Mouse (Mus musculus): ENCODE measurements around the gene 4930404H24Rik. TPM values are rescaled to one million over a fixed set of nuclear protein-coding genes. Genes with fewer than 3 reads are reported as not detected.

4930404H24Rik gene
- polyA plus RNA-seq, 1 experiment from 2014 or later, result not detected

DNA sequence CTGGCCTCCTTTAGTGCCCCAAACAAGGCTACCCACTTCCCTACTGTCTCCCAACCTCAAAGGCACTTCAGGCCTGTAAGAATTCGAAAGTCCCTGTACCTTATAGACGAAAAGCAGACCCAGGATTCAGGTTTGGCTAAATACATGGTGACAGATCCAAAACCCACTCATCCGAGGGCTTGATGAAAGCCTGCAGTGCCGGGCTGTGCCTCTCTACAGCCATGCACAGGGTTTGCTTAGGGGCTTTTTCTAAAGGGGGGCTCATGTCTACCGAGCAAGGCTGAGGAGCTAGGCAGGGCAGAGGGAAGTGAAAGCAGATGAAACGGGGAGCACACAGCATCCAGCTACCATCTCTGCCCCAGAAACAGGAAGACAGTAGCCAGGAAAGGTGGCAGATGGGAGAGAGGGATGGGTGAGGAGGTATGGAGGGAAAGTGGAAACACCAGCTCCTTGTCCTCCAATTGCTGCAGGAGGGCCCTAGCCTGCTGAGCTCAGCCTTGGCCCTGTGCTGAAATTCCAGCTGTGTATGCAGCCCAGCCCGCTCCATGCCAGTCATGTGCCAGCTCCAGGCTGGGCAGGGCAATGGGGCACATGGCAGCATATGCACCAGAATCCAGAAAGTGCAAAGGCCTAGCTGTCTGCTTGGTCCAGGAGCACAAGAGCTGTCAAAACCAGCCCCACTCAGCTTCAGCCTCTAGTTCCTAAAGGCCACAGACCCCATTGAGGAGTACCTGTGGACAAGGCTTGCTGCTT lies 11.3 kb upstream of the 4930404H24Rik start:
- no peaks in the 10 kb centered on the region for H3K9me3 ChIP-seq (replicated peaks)
- no peaks in the 10 kb centered on the region for H3K36me3 ChIP-seq
- WGBS, result 64% methylated on average over 7 of the region's 7 CpGs
- no peak overlapping the region for H3K4me2 ChIP-seq
- ATAC-seq (ENCODE audit: insufficient number of reproducible peaks, low FRiP score), result no peak
- H3K27me3 ChIP-seq (replicated peaks), result no peaks in the 10 kb centered on the region
- peaks cover 63% of the 10 kb centered on the region for H3K4me1 ChIP-seq (replicated peaks)
- no peak overlapping the region for H3K9ac ChIP-seq
- H3K4me3 ChIP-seq, result no peak overlapping the region
- H3K27ac ChIP-seq (ENCODE audit: poor library complexity, severe bottlenecking), result no peak overlapping the region

GRCm38 (mm10) chr2:153481861-153482120 lies 10.8 kb upstream of the 4930404H24Rik start:
- Histone ChIP-seq H3K4me3 (no peak overlapping the region), H3K36me3 (no peaks in the 10 kb centered on the region), H3K27me3 (replicated peaks) (no peaks in the 10 kb centered on the region), H3K4me1 (replicated peaks) (peaks cover 58% of the 10 kb centered on the region), H3K9ac (no peak overlapping the region), H3K4me2 (no peak overlapping the region), H3K27ac (ENCODE audit: poor library complexity, severe bottlenecking) (no peak overlapping the region), H3K9me3 (replicated peaks) (no peaks in the 10 kb centered on the region)
- WGBS, result 69% methylated on average over 2 of the region's 2 CpGs
- ATAC-seq (ENCODE audit: insufficient number of reproducible peaks, low FRiP score), result no peak

DNA sequence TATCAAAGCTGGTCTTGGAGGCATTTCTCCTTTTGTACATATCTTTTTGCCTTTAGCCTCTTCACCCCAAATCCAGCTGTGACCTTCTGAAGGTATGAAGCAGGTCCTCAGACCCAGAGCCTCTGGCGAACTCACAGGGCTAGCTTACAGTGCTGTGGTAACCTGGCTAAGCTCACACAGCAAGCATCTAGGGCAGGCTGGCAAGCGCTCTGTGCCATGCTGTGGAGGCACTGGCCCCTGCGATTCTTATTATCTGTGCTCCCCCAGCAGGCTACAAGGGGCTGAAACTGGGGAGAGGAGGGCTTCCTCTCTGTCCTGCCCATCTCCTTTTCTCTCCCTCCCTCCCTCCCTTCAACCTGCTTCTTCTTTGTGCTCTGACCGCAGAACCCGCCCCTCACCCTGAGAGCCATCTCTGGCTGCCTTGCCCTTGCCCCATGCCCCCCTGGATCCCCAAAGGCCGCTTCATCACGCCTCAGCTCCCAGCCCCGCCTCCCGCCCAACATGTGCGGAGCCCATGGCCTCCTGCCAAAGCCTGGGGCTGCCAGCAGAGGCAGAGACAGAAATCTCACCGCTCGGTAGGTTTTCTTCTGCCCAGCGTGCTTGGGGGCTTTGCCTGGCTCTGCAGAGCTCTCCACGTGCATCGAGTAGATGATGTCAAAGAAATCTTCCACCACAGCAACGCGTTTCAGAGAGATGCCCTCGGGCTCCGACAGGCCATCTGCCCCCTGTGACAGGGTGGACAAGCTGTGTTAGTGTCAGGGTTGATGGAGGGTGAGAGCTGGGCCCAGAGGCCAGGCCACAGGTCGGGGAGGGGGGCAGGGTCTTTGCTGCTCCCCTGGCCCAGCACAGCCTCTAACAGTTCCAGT lies 9.2 kb upstream of the 4930404H24Rik start:
- Histone ChIP-seq H3K27ac (ENCODE audit: poor library complexity, severe bottlenecking) (peak overlapping the region; percentile 9; the same call in 1 of the 2 replicates), H3K9ac (peak overlapping the region; percentile 42), H3K4me3 (no peak overlapping the region), H3K4me2 (peak overlapping the region; percentile 47), H3K36me3 (no peaks in the 10 kb centered on the region), H3K27me3 (replicated peaks) (no peaks in the 10 kb centered on the region), H3K9me3 (replicated peaks) (no peaks in the 10 kb centered on the region), H3K4me1 (replicated peaks) (peaks cover 48% of the 10 kb centered on the region)
- WGBS, result 12% methylated on average over 20 of the region's 20 CpGs
- ATAC-seq (ENCODE audit: insufficient number of reproducible peaks, low FRiP score), result peak; percentile 30

DNA sequence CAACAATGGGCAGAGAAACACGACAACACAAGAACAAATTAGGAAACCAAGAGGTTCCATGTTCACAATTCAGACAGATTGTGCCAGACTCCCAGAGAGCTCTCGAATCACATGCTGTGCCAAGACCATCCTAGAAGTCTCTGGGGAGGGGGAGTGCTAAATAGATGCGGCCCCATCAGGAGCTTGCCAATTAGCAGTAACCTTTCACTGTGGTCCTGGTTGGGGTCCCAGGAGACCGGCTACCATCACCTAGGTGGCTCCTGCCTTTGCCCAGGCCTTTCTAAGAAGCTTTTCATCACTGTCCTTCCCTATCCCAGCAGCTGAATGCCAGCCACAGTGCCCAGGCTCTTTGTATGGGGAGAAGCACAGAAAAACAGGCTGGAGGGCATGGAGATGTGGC lies 8.5 kb upstream of the 4930404H24Rik start:
- Histone ChIP-seq H3K27me3 (replicated peaks) (no peaks in the 10 kb centered on the region), H3K4me1 (replicated peaks) (peaks cover 40% of the 10 kb centered on the region), H3K4me3 (no peak overlapping the region), H3K36me3 (no peaks in the 10 kb centered on the region), H3K27ac (ENCODE audit: poor library complexity, severe bottlenecking) (no peak overlapping the region), H3K9me3 (replicated peaks) (no peaks in the 10 kb centered on the region), H3K4me2 (no peak overlapping the region), H3K9ac (peak overlapping the region; percentile 42; the same call in 1 of the 2 replicates)
- WGBS, result 57% methylated on average over 4 of the region's 4 CpGs
- no peak for ATAC-seq (ENCODE audit: insufficient number of reproducible peaks, low FRiP score)

GRCm38 (mm10) chr2:153490116-153490515 lies 2.5 kb upstream of the 4930404H24Rik start:
- Histone ChIP-seq H3K4me3 (no peak overlapping the region), H3K27me3 (replicated peaks) (no peaks in the 10 kb centered on the region), H3K27ac (ENCODE audit: poor library complexity, severe bottlenecking) (no peak overlapping the region), H3K9me3 (replicated peaks) (no peaks in the 10 kb centered on the region), H3K4me1 (replicated peaks) (peaks cover 46% of the 10 kb centered on the region), H3K36me3 (no peaks in the 10 kb centered on the region), H3K4me2 (no peak overlapping the region), H3K9ac (no peak overlapping the region)
- WGBS, result 82% methylated on average over 1 of the region's 1 CpGs
- ATAC-seq (ENCODE audit: insufficient number of reproducible peaks, low FRiP score), result no peak

GRCm38 (mm10) chr2:153490940-153491339 lies 1.6 kb upstream of the 4930404H24Rik start:
- Histone ChIP-seq H3K9me3 (replicated peaks) (no peaks in the 10 kb centered on the region), H3K36me3 (no peaks in the 10 kb centered on the region), H3K4me3 (no peak overlapping the region), H3K4me1 (replicated peaks) (peaks cover 53% of the 10 kb centered on the region), H3K27me3 (replicated peaks) (no peaks in the 10 kb centered on the region), H3K4me2 (peak overlapping the region; percentile 95; the same call in 1 of the 2 replicates), H3K27ac (ENCODE audit: poor library complexity, severe bottlenecking) (0 out of 2 replicates have a peak overlapping the region, but pooled peaks have one; percentile 15), H3K9ac (no peak overlapping the region)
- 43% methylated on average over 5 of the region's 5 CpGs for WGBS
- ATAC-seq (ENCODE audit: insufficient number of reproducible peaks, low FRiP score), result no peak

DNA sequence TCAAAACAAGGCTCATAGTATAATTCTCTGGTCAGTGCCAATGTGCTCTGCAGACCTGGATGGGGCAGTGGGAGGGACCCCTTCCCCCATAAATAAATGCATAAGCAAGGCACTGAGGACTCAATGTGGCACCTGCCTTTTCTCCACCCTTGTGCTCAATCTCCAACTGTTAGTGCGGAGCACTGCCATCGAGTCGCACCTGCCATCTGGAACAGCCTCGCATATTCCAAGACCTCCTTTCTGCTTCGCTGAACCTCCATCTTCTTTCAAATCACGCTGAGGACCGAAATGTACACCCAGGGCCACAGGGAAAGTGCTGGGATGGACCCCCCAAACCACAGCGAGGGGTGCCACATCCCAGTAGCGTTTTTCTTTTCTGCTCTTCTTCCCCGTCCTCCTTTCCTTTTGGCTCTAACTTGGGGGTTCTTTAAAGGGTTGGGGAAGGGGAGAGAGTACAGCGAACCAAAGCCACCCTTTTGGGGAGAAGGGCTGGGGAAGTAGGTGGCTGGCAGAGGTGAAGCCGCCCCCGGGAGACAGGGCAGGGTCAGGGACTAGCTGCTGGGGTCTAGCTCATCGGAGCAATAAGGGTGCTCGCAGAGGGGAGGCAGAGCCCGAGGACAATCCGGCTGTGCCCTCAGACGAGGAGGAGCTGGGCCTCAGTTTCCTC lies 945 bp upstream of the 4930404H24Rik start:
- Histone ChIP-seq H3K36me3 (no peaks in the 10 kb centered on the region), H3K4me1 (replicated peaks) (peaks cover 60% of the 10 kb centered on the region), H3K27me3 (replicated peaks) (no peaks in the 10 kb centered on the region), H3K9ac (peak overlapping the region; percentile 84), H3K9me3 (replicated peaks) (no peaks in the 10 kb centered on the region), H3K4me3 (peak overlapping the region; percentile 71), H3K27ac (ENCODE audit: poor library complexity, severe bottlenecking) (peak overlapping the region; percentile 94; the same call in 1 of the 2 replicates), H3K4me2 (peak overlapping the region; percentile 95)
- WGBS, result 18% methylated on average over 18 of the region's 18 CpGs
- ATAC-seq (ENCODE audit: insufficient number of reproducible peaks, low FRiP score), result no peak

GRCm38 (mm10) chr2:153492179-153492517 lies 442 bp upstream of the 4930404H24Rik start:
- Histone ChIP-seq H3K4me2 (peak overlapping the region; percentile 95), H3K4me1 (replicated peaks) (peaks cover 65% of the 10 kb centered on the region), H3K27me3 (replicated peaks) (no peaks in the 10 kb centered on the region), H3K27ac (ENCODE audit: poor library complexity, severe bottlenecking) (peak overlapping the region; percentile 94), H3K9me3 (replicated peaks) (no peaks in the 10 kb centered on the region), H3K9ac (peak overlapping the region; percentile 84), H3K36me3 (no peaks in the 10 kb centered on the region), H3K4me3 (peak overlapping the region; percentile 71)
- under 1% methylated on average over 24 of the region's 24 CpGs for WGBS
- no peak for ATAC-seq (ENCODE audit: insufficient number of reproducible peaks, low FRiP score)

DNA sequence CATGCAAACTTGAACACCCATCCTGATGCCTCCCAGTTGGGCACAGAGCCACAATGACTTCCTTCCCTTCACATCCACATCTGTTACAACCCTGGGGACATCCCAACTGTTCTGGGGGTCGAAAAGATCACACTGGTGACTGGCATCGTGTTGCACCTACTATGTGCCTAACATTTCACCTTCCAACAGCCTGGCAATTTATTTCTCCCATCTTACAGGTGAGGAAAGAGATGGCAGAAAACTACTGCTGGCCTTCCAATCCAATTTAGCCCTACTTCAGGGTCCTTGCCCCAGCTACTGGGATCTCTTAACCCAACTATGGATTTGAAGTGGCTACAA lies 772 bp downstream of the 4930404H24Rik start:
- Histone ChIP-seq H3K4me3 (peak overlapping the region; percentile 71), H3K36me3 (no peaks in the 10 kb centered on the region), H3K4me1 (replicated peaks) (peaks cover 76% of the 10 kb centered on the region), H3K9ac (peak overlapping the region; percentile 84), H3K9me3 (replicated peaks) (no peaks in the 10 kb centered on the region), H3K27me3 (replicated peaks) (no peaks in the 10 kb centered on the region), H3K4me2 (peak overlapping the region; percentile 95), H3K27ac (ENCODE audit: poor library complexity, severe bottlenecking) (peak overlapping the region; percentile 94)
- WGBS, result 24% methylated on average over 2 of the region's 2 CpGs
- no peak for ATAC-seq (ENCODE audit: insufficient number of reproducible peaks, low FRiP score)

DNA sequence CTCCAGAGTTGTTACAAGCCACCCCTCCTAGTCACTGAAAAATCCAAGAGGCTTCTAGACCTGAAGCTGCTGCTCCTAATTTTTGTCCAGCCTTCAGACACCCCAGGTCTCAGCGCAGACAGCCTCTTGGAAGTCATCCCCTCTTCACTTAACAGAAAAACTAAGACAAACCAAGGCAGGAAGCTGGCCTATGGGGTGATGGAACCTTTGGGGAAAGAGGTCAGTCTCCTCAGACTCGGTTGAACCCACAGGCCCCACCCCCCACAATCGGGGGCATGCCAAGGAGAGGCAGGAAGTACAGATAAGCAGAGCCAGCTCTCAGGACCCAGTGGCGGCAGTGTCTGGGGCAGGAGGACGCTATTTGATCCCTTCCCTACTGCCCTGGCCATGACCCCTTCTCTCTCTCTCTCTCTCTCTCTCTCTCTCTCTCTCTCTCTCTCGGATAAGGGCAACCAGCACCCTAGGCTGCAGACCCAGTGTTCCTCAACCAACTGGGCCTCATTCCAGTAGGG lies 1.2 kb downstream of the 4930404H24Rik start:
- no peaks in the 10 kb centered on the region for H3K27me3 ChIP-seq (replicated peaks)
- 4% methylated on average over 6 of the region's 6 CpGs for WGBS
- ATAC-seq (ENCODE audit: insufficient number of reproducible peaks, low FRiP score), result peak; percentile 56
- peak overlapping the region; percentile 94 for H3K27ac ChIP-seq (ENCODE audit: poor library complexity, severe bottlenecking)
- peak overlapping the region; percentile 84; the same call in 1 of the 2 replicates for H3K9ac ChIP-seq
- H3K4me1 ChIP-seq (replicated peaks), result peaks cover 76% of the 10 kb centered on the region
- H3K4me3 ChIP-seq, result no peak overlapping the region
- no peaks in the 10 kb centered on the region for H3K9me3 ChIP-seq (replicated peaks)
- H3K36me3 ChIP-seq, result no peaks in the 10 kb centered on the region
- peak overlapping the region; percentile 95 for H3K4me2 ChIP-seq

GRCm38 (mm10) chr2:153494293-153494811 lies 1.8 kb downstream of the 4930404H24Rik start:
- H3K27ac ChIP-seq (ENCODE audit: poor library complexity, severe bottlenecking), result peak overlapping the region; percentile 94
- ATAC-seq (ENCODE audit: insufficient number of reproducible peaks, low FRiP score), result peak; percentile 43

More at GRCm38 (mm10) chr2:153494293-153494811, 1.8 kb downstream of the 4930404H24Rik start:
- 5% methylated on average over 9 of the region's 9 CpGs for WGBS
- peaks cover 76% of the 10 kb centered on the region for H3K4me1 ChIP-seq (replicated peaks)
- no peaks in the 10 kb centered on the region for H3K36me3 ChIP-seq
- H3K4me2 ChIP-seq, result peak overlapping the region; percentile 95
- no peak overlapping the region for H3K4me3 ChIP-seq
- H3K9ac ChIP-seq, result peak overlapping the region; percentile 33; the same call in 1 of the 2 replicates
- no peaks in the 10 kb centered on the region for H3K27me3 ChIP-seq (replicated peaks)
- no peaks in the 10 kb centered on the region for H3K9me3 ChIP-seq (replicated peaks)

All from heart, embryonic 12.5 days (tissue).